Mouse (Mus musculus) midbrain, postnatal 0 days (tissue): ENCODE measurements around the gene Zfp87. TPM values are rescaled to one million over a fixed set of nuclear protein-coding genes. Genes with fewer than 3 reads are reported as not detected.

ENCODE experiments used
- ATAC-seq: fragments of 200-750 bp; cut with Nextera tagmentation; 2 replicates; pipeline ENCODE4 v1.8.0; 2017; ENCODE audit warnings: moderate number of reproducible peaks, mild to moderate bottlenecking, moderate TSS enrichment, moderate library complexity; ENCODE audit not compliant: low FRiP score
- DNase-seq: peaks from one replicate; pipeline ENCODE4 v3.0.0-alpha.2; 2015; ENCODE audit warnings: low spot score
- H3K27ac ChIP-seq: fragments of 300-500 bp; sonication (generic); 2 replicates; pipeline ENCODE4 v1.5.1; 2014; ENCODE audit warnings: low read depth, mild to moderate bottlenecking, low read length, mixed read lengths
- H3K27me3 ChIP-seq: fragments of 300-500 bp; sonication (generic); 2 replicates; pipeline ENCODE4 v1.6.1; 2014; ENCODE audit warnings: low read length, control low read depth, mixed read lengths; ENCODE audit not compliant: insufficient read depth
- H3K36me3 ChIP-seq: fragments of 300-500 bp; sonication (generic); 2 replicates; pipeline ENCODE4 v1.6.1; 2014; ENCODE audit warnings: low read length, control low read depth, mixed read lengths; ENCODE audit not compliant: insufficient read depth
- H3K4me1 ChIP-seq: fragments of 300-500 bp; sonication (generic); 2 replicates; pipeline ENCODE4 v1.6.1; 2014; ENCODE audit warnings: mild to moderate bottlenecking, control low read depth, antibody characterized with exemption, low read length, mixed read lengths; ENCODE audit not compliant: insufficient read depth
- H3K4me2 ChIP-seq: fragments of 300-500 bp; sonication (generic); 2 replicates; pipeline ENCODE4 v1.6.1; 2014; ENCODE audit warnings: low read depth, mild to moderate bottlenecking, low read length, mixed read lengths; ENCODE audit not compliant: poor library complexity, severe bottlenecking
- H3K4me3 ChIP-seq: fragments of 300-500 bp; sonication (generic); 2 replicates; pipeline ENCODE4 v1.5.1; 2014; ENCODE audit warnings: low read depth, mild to moderate bottlenecking, low read length, moderate library complexity
- H3K9ac ChIP-seq: fragments of 300-500 bp; sonication (generic); replicated peaks from 2 replicates; pipeline ENCODE4 v1.6.1; 2014; ENCODE audit warnings: mild to moderate bottlenecking, low read length, moderate library complexity, mixed read lengths; ENCODE audit not compliant: poor library complexity, severe bottlenecking
- H3K9me3 ChIP-seq: fragments of 300-500 bp; sonication (generic); 2 replicates; pipeline ENCODE4 v1.6.1; 2016; ENCODE audit warnings: low read length, control low read depth
- CTCF ChIP-seq: IDR thresholded peaks from 2 replicates; pipeline ENCODE4 v1.5.1; 2016; ENCODE audit warnings: antibody characterized with exemption, mild to moderate bottlenecking
- WGBS: fragments of 180-500 bp; shearing (Covaris S2); extraction: QIAGEN DNeasy Blood & Tissue Kit; methylation state at CpG from one replicate; pipeline ENCODE4 v1.1.7; 2014; 5-methylcytosine and 5-hydroxymethylcytosine counted together
- polyA plus RNA-seq: library from polyadenylated mRNA; unstranded; fragments of >200 nt; fragmentation: Nextera tagmentation; extraction: Ambion mirVana; gene quantifications from 2 replicates; pipeline ENCODE4 v1.2.1, GENCODE M21; 2015
- total RNA-seq: library from RNA; depleted of rRNA; stranded (reverse); fragments of >200 nt; gene quantifications from 2 replicates; pipeline ENCODE4 v1.2.3, GENCODE M21; 2014

The Zfp87 gene
- total and polyA plus RNA-seq, 2 experiments from 2014 or later, result 26.2 to 36.8 TPM

DNA sequence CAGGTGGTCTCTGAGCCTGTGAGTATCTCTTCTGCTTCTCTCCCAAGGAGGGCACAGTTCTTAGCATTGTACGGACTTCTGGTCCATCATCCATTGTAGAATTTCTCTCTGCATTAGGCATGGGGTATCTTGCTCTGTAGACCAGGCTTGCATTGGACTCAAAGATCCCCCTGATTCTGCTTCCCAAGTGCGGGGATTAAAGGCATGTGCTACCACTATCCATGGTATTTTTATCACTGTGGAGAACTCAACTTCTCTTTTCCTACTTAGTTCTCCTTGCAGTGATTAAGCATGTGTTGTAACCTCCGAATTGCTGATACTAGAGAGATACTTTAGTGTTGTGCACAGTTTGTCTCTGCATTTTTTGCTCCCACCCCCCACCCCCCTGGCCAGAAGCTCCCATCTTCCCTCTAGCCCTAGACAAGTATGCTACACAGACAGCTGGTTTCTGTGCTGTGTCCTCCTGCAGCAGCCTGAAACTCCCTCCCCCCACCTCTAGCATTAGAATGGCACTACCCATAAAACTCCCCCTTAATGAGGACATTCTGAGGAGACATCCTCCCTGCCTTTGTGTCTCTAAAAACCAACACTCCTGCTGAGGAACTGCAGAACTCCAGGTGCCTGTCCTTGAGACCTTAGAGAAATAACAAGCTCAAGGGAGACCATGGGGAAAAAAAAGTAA is 1.2 kb upstream of the Zfp87 start:
- Histone ChIP-seq H3K36me3 (no peaks in the 10 kb centered on the region), H3K27ac (no peak overlapping the region), H3K9me3 (no peaks in the 10 kb centered on the region), H3K4me3 (no peak overlapping the region), H3K4me1 (peaks cover 10% of the 10 kb centered on the region), H3K9ac (no peak overlapping the region), H3K4me2 (no peak overlapping the region), H3K27me3 (no peaks in the 10 kb centered on the region)
- ATAC-seq (no peak), DNase-seq (no peak)
- 78% methylated on average over 3 of the region's 3 CpGs for WGBS
- no peak for TF ChIP-seq CTCF

DNA sequence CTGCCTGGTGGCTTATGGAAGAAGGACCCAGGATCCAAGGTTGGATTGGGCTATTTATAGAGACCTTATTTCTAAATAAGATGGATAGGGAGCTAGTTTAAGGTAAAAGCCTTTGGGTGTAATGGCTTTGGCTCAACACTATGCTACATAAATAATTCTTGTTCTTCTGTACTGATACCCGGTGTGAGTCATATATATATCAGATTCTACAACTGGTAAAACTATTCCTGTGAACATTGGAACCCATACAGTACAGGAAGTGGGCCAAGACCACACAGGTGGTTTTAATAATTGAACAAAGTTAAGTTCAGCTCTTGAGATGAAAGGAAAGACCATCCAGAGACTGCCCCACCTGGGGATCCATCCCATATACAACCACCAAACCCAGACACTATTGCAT is 25.1 kb downstream of the Zfp87 start:
- 80% methylated on average over 1 of the region's 1 CpGs for WGBS
- Histone ChIP-seq H3K27me3 (no peaks in the 10 kb centered on the region), H3K36me3 (no peaks in the 10 kb centered on the region), H3K4me3 (peak overlapping the region; percentile 77; the same call in 1 of the 2 replicates), H3K9me3 (no peaks in the 10 kb centered on the region), H3K4me2 (no peak overlapping the region), H3K9ac (no peak overlapping the region), H3K4me1 (peaks cover 5% of the 10 kb centered on the region), H3K27ac (0 out of 2 replicates have a peak overlapping the region, but pooled peaks have one; percentile 34)
- ATAC-seq (peak; percentile 26; the same call in 1 of the 2 replicates), DNase-seq (no peak)
- no peak for TF ChIP-seq CTCF

DNA sequence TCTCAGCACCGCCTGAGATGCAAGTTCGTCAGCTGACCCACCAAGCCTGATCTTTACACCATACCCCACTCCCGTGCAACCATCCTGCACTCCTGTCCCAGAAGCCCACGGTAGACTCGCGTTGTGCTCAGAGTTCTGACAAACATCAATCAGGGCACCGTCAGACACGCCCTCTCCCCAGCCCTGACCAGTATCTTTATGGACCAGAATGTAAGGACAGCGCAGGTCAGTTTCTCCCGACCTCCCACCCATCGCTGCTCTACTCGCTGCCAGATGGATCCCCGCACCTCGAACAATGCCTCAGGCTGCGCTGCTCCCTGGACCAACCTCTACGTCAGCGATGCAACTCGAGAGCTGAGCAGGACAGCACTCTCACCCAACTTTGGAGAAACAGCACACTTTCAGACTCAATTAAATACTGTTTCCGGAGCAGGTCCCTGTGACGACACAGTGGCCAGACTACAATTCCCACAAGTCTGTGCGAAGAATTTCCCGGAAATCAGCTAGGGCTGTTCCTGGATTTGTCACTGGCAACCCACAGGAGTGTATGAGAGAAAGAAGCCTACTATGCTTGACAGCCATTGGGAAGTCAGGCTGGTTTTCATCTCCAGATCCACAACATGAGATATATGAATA is 25.8 kb downstream of the Zfp87 start, which contains the start of gene Zfp58:
Gene Zfp58 (minus strand): TSS at position 472 of the 636 bp plus-strand sequence.
- H3K36me3 ChIP-seq, result peaks cover 1% of the 10 kb centered on the region; the same call in 1 of the 2 replicates
- ATAC-seq (peak; percentile 97), DNase-seq (peak; percentile 94)
- H3K4me2 ChIP-seq, result peak within 1 kb of the TSS; percentile 73
- no peaks in the 10 kb centered on the region for H3K27me3 ChIP-seq
- 1% methylated on average over 22 of the region's 22 CpGs for WGBS
- no peaks in the 10 kb centered on the region for H3K9me3 ChIP-seq
- TF ChIP-seq CTCF, result no peak
- peak within 1 kb of the TSS; percentile 77 for H3K4me3 ChIP-seq
- H3K27ac ChIP-seq, result peak within 1 kb of the TSS; percentile 34; the same call in 1 of the 2 replicates
- peaks cover 5% of the 10 kb centered on the region for H3K4me1 ChIP-seq
- peak within 1 kb of the TSS; percentile 66 for H3K9ac ChIP-seq

DNA sequence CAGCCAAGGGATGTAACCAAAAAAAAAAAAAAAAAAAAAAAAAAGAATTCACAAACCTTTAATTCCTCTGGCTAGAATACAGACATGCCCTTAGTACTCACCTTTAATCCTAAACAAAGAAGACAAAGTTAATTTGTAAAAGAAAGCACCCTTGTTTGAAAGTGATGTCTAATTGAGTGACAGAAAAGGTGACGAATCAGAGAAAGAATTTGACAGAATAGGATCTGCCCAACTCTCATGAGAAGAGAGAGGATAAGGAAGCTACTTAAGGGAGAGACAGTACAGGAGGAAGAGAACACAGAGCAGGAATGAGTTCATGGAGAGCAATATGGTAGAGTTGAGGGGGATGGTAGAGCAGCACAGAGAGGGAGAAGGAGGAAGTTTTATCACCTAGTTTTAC is 30.3 kb downstream of the Zfp87 start:
- ATAC-seq (no peak), DNase-seq (no peak)
- Histone ChIP-seq H3K27me3 (no peaks in the 10 kb centered on the region), H3K36me3 (peaks cover 24% of the 10 kb centered on the region; the same call in 1 of the 2 replicates), H3K9ac (no peak overlapping the region), H3K4me2 (no peak overlapping the region), H3K9me3 (no peaks in the 10 kb centered on the region; the same call in 1 of the 2 replicates), H3K4me3 (no peak overlapping the region), H3K4me1 (peaks cover 5% of the 10 kb centered on the region), H3K27ac (no peak overlapping the region)
- TF ChIP-seq CTCF, result no peak
- WGBS, result 100% methylated on average over 1 of the region's 1 CpGs

DNA sequence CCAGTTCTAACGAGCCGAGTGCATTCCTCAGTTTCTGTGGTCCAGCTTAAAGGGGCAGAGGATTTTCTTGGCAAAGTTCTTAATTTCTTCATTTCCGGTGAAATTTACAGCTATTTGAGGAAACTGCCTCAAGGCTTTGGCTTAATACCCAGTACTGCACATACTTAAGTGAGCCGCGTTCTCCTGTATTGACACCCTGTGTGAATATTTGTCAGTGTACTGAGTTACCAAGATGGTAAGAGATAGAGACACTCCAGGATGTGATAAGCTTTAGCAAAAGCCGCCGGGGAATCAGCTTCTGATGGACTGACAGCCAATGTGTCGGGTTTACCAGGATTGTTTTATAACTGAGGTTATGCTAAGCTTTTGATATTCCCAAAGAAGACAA is 41.6 kb downstream of the Zfp87 start:
- Histone ChIP-seq H3K4me3 (peak overlapping the region; percentile 59), H3K9me3 (no peaks in the 10 kb centered on the region), H3K4me1 (no peaks in the 10 kb centered on the region), H3K36me3 (peaks cover 13% of the 10 kb centered on the region; the same call in 1 of the 2 replicates), H3K27me3 (no peaks in the 10 kb centered on the region), H3K4me2 (peak overlapping the region; percentile 66), H3K9ac (peak overlapping the region; percentile 44; the same call in 1 of the 2 replicates), H3K27ac (peak overlapping the region; percentile 4; the same call in 1 of the 2 replicates)
- ATAC-seq (peak; percentile 71), DNase-seq (no peak)
- 39% methylated on average over 8 of the region's 8 CpGs for WGBS
- TF ChIP-seq CTCF, result no peak
